Mouse (Mus musculus): ENCODE results near the gene Hdac10.

The Hdac10 gene

DNA sequence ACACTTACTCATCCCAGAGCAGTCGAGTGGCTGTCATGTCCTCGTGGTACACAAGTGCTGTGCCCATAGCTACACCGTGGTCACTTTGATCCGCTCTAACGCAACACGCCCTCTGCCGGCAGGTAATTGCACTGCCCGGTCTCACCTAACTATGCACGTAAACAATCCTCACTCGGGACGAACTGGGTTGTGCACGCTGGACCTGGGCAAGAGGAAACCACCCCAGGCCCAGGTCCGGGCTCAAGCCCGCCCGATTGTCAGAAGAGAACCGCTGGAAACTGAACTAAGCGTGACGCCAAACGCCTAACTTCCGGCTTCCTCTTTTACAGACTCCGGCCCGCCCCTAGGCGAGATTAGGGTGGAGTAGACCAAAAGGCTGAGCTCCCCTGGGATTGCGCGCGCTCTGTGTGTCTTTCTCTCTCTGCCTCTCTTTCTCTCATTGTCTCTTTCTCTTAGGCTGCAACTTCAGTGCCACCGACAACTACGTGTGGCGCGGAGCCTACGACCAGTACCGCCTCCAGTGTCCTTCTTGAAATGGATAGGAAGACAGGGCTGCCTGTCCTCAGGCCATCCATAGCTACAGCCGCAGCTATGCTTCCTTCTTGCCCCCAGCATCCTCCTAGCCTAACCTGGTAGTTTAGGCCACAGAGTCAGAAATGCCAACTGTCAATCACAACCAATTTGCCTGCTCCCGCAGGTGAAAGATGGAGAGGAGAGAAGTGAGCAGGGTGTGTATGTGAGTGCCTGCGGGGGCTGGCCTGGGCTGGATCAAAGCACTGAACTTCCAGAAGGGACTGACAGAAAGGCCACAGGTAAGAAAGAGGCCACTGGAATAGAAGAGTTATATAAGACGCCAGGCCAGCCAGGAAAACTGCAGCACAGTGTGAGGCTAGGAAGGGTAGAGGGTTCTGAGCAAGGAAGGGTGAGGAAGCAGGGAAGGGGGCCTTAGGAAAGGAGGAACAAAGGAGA lies at the start of gene Hdac10:
Hdac10 (minus strand) TSS at position 319 of the 969 bp plus-strand sequence.
- DNase-seq (ENCODE audit: low spot score): no peak

DNA sequence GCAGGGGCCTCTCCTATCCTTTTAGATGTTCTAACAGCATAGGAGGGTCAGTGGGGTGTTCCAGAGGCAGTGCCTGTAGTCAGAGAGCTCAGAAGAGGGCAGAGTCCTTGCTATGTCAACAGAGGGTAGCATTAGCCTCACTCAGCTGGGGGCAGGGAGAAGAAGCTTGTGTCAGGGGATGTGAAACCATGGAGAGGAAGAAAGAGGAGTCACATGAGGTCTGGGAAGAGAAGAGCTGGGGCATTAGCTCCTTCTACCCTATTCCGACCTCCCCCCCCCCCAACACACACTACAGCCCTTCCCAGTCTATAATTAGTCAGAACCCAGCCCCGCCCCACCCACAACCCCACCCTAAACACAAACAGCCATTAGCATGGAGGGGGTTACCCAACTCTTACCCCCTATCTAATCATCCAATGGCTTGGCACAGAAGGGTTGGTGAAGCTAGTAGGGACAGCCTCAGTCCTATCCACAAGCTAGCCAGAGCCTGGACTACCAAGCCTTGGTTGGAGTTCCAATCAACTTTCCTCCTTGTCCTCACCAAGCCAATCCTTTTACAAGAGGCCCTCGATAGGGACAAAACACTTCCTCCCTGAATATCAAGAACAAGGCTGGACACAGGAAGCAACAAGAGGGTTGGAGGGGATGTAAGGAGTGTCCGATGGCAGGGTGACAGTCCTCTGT lies 49.2 kb upstream of the Hdac10 start:
- DNase-seq (ENCODE audit: low spot score): no peak

DNA sequence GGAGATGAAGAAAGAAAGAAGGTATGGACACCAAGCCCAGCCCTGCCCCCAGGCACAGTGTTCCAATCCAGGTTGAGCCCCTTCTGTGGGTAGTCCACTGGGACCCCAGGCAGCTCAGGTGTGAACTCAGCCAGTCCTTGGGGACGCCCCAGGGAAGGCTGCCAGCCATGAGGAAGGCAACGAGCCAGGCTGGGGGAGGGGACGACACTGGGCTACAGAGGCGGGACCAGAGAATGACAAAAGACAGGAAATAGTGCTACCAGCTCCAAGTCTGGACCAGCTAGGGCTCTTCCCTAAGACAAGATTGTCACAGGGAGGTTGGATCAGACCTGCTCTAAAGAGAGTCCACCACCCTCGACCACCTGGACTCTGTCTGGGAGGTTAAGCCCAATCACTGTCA lies 48.6 kb upstream of the Hdac10 start:
- no peak for DNase-seq (ENCODE audit: low spot score)

DNA sequence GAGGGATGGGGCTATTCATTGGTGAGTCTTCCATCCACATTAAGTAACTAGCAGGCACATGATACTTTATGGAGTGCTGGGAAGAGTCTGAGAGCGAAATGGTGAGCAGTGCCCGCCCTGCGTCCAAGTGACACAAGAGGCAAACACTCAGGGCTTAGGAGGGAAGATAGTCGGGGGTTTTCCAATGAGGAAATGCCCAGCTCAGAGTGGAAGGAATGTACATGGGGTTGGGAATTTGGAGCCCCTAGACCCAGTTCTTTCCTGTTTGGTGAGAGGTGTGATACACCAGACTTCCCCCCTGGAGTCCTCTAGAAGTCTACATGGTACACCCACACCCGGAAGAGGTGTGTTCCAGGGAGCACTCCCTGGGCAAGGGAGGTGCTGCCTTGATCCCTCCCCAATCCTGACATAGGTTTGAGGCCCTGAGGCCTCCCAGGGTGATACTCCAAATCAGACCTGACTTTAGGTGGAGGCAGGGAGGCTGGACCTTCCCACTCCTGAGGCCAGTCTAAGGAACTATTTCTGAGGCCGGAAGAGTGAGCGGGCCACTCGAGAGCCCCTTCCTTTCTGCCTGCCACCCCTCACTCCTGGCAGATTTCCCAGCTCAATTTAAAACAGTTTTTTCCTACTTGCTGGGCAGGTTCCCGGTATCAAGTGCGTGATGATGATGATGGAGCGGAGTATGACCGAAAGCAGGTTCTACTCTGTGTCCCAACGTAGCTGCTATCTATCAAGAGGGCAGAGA lies 47.1 kb upstream of the Hdac10 start:
- DNase-seq (ENCODE audit: low spot score): no peak

DNA sequence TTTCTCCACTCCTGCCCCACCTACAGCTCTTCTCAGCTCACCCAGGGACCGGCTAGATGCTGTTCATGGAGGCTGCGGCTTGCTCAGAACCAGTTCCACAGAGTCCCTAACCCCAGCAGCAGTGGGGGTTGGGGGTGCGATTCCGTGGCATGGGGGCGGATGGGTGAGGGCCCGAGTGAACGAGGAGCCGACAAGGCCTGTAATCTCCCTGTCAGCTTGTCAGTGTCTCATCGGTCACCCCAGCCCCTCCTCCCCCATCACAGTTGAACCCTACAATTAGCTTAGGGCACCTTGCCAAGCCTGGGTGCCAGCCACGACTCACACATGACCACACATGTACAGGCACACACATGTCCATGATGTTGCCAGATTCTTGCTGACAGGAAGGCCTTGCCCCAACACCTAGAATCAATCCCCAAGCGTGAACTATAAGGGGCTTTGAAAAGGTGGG lies 46.4 kb upstream of the Hdac10 start:
- no peak for DNase-seq (ENCODE audit: low spot score)

DNA sequence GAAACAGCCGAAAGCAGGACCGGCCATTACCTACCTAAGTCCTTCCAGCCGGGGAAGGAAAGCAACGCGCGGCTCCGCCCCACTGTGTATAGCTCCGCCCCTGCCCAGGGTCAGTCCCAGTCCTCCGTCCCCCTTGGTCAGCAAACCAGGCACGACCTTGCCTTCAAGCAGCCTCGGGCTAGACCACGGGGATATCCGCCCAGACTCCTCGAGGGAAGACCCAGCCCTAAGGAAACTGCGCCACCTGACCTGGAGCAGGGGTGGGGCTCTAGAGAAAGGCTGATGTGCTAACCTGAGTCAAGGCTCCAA lies 45.4 kb upstream of the Hdac10 start:
- no peak for DNase-seq (ENCODE audit: low spot score)

DNA sequence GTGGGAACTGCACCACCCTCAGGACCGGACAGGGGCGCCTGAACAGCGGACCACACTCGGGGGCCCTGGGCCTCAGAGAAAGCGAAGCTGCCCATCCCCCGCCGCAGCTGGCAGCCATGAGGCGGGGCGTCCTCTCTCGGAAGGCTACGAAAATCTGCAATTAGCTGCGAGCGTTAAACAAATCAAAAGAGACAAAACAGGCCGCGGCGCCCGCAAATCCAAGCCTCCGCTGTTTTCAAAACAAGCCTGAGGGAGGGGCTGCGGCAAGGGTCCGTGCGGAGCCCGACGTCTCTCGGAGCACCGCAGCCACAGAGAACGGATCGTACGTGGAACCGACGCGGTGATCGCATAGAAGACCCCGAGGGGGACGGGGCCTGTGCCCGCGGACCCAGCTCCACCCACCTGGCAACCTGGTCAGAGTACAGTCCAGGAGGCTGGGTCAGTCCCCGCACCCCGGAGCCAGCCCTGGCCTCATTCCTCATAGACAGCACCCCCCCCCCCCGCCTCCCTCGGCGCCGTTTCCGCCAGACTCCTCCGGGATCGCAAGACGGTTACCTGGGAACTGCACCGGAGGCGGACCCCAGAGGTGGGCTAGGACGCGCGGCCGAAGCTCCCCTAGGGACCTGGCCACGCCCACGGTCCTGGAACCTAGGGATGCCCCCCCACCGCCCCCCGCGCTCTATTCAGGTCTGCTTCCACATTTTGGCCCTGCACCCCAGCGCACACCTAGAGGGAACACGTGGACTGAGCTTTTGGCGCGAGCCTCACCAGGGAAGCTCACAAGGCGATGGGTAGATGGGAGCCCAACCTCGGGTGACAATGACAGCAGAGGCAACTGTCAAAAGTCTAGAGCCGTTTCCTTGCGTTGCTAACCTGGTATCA lies 44.8 kb upstream of the Hdac10 start:
- no peak for DNase-seq (ENCODE audit: low spot score)

DNA sequence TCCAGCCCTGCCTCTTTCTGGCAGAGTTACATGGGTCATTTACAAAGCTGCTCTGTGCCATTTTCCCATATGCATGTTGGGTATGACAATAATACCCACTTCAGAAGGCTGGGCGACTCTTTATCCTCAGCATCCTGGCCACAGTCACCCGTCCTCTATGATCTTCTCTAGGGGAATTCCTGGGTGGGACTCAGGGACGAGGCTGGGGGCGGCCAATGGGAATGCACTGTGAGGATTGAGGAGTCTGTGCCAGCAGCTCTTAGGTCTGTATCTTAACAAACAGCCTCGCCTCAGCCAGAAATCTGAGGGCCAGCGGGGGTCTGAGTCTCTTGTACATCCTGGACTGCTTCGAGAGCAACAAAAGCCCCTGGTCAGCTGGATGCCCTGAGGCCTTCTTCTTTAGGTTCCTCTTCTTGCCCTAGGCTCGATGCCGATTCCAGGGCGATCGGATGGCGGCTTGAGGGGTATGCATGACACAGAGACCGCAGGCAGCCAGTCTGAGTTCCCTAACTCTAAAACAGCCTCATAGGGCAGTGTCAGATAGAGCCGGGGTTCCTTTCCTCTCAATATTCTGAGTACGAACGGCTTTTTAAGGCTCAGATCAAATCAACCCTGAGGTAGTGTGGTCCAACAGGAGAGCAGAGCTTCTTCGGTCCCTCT lies 43.9 kb upstream of the Hdac10 start:
- no peak for DNase-seq (ENCODE audit: low spot score)

DNA sequence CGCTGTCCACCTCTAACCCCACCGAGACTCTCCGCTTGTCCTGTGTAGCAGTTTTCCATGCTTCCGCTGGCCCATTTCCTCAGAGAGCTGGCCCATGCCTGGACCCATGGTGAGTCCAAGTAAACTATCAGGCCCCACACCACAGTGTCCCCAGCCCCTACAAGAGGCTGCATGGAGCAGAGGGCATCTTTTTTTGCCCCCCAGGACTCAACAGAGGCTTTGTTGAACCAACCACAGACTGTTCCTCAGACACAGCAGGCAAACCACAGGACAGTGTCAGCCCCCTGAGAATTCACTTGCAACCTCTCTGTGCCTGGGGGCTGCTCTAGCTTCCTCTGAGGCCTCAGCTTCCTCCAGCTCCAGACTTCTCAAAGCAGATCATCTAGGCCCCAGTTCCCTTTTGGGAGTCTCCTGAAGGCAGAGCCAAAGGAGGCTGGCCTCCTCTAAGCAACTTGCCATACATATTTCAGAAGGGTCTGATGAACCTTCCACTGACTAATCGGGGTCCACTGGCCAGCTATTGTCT lies 43.1 kb upstream of the Hdac10 start:
- no peak for DNase-seq (ENCODE audit: low spot score)

DNA sequence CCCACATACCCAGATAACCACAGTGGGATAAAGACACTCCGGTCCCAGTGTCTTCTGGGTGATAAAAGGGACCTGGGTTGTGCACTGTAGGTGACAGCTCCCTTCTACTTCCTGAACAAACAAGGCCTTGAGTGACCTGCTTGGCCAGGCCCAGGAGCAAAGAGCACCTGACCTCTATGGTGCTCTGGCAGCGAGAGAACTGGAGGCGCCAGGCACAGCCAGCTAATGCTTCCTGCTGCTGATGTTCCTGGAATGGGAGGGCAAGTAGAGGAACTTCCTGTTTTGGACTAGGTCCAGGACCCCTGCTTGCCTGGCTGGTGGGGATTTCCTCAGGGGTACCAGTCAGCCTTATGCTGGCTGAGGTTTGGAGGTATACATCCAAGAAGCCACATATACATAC lies 41.6 kb upstream of the Hdac10 start:
- no peak for DNase-seq (ENCODE audit: low spot score)

DNA sequence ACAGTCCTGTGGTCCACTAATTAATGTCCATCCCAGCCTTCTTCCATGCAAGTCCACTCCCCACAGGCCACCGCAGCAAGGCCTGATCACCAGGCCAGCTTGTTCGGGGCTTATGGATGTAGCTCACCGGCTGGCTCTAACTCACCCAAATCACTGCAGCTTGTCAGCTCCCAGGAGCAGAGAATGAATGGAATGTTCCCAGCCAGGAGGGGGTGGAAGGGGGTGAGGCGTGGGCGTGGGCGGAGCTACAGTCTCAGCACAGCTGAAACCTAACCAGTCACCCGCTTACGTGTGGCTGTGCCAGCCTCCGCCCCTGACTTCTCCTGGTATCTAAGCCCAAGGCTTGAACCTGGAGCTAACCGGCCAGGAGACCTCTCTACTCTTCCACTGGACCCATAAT lies 40.9 kb upstream of the Hdac10 start:
- no peak for DNase-seq (ENCODE audit: low spot score)

DNA sequence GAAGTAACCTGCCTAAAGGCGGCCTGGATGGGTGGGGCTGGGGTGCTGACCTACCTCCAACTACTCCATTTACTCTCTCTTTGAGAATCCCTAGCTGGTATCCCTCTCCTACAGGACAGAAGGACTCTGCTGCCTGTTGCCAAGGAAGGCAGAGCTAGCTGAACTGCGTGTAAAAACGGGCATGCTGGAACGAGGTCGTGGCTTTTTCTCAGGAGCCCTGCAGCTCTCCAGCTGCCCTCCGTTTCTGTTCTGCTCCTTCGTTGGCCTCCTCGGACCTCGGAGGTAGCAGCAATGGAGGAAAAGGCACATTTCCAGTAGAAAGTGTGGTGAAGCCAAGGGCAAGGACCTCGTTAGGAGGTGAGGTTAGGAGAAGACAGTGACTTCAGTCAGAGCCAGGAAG lies 40.4 kb upstream of the Hdac10 start:
- DNase-seq (ENCODE audit: low spot score): no peak

DNA sequence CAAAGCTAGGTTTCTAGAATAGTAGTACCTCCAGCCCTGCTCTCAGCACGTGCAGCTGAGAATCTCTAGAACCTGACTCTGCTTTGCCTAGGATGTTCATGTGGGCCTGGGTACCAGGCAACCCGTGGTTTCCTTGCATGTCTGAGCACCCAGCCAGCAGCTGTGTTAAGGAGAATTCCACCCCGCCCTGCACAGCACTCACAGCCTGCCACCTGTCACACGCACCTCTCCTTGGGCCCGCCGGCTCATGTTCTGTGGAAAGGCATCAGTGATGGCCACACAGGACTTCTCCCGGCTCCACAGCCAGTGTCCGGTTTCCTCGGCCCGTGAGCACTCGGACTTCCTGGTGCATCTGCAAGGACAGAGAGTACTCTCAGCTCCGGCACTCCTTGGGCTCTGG lies 37.0 kb upstream of the Hdac10 start:
- no peak for DNase-seq (ENCODE audit: low spot score)

DNA sequence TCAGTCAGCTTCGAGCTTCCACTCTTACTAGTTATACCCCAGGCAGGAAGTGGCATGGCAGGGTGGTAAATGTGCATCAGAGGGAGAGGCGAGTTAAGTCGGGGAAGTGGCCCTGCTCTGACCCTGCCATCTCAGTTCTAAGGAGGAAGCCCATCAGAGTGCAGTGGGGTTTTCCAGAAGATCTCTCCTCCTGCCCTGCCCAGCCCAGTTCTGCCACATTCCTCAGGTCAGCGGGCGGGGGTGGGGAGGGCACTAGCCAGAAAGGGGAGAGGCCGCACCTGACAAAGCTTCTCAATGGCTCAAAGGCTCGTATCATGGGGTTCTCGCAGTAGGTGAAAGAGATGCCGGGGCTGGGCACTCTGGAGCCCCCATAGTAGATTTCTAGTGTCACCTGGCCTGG lies 32.9 kb upstream of the Hdac10 start:
- no peak for DNase-seq (ENCODE audit: low spot score)

DNA sequence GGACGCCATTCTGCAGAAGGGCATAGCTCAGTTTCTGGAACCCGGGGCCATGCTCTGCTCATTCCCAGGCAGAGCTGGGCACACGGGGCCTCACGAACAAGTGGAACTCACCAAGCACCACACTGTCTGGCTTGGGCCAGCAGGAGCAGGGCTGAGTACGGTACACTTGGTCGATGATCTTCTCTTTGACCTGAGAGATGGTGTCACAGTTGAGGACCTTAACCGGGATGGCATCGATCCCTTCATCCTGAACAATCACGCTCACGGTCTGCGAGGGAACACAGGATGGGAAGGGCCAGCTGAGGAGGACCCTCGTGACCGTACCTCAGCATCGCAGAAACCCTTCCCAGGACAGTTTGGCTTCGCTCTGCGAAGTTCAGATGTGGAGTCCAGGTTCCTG lies 30.0 kb upstream of the Hdac10 start:
- DNase-seq (ENCODE audit: low spot score): no peak

DNA sequence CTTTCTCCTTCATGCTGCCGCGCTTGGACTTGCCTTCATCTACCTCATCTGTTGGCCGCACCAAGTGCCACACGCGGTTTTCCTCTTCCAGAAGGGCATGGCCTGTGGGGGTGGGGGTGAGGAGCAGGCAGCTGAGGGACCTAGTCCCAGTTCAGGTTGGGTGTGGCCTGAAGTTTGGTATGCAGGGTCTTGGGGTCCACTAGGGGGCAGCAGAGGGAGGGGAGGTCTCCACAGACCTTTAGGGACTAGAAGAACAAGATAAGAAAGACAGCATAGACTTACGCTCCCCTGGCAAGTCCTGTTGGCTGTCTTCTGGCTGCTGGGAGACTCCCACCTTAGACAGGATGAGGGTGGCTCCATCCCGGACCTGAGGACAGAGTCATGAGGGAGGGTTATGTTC lies 29.5 kb upstream of the Hdac10 start:
- no peak for DNase-seq (ENCODE audit: low spot score)

DNA sequence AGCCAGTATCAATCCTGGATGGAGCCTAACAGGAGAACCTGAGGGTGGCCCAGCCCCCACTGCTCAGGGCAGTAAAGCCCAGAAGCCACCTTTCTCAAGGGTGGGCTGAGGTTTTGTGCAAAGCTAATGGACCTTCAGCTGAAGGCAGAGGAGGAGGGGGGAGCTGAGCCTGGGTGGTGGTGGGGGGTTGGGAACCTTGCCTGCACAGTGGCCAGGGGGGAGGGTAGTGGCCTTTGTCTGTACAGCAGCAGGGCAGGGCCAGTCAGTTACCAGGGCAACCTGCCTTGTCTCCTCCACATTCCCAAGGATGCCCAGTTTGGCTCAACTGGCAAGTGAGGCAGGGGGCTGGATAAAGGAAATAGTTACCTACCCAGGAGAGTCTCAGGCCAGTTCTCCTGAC lies 23.8 kb upstream of the Hdac10 start:
- DNase-seq (ENCODE audit: low spot score): no peak

DNA sequence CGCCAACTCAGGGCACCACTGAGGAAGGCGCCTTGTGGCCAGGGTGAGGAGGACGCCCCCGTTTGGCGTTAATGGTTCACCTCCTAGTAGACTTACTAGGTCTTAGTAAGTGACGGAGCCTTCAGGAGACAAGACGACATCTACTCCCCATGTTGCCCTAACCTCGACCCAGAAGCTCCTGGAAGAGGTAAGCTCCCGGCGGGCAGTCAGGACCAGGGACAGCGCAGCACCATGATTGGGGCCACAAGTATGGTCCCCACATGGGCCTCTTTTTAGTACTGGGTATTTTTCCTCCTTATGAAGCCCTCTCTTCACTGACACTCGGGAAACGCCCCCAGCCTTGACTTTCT lies 21.5 kb upstream of the Hdac10 start:
- DNase-seq (ENCODE audit: low spot score): no peak

DNA sequence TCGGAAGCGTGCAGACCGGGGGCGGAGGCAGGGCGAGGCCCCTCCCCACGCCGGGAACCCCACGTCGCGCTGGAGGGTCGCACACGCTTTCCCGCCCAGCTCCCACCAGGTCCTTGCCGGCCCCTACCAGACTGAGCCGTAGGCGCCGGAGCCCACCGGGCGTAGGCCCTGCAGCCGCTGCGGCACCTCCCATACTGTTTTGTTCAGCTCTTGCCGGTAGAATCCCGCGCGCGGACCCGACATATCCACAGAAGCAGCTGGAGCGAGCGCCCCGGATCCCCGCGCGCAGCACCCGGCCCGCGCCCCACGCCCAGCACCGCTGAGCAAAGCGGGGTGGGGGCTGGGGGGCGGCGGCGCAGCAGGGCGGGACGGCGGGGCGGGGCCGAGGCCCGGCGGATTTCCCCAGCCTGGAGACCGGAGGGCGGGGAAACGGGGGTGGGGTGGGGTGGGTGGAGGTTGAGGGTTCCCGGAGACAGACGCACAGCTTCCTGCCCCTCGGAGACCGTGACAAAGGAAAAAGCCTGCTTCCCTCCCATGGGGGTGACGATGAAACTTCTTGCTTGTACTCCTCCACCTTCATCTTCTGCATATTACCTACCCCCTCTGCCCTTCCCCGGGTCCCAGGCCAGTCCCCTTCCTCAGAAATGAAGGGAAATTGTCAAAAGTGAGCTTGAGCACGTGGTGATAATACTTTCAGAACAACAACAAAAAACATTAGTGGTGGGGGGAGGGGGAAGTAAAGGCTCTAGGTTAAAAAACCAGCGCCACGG lies 21.0 kb upstream of the Hdac10 start, which contains the start of gene Mapk11:
Mapk11 (minus strand) TSS at position 358 of the 770 bp plus-strand sequence.
- DNase-seq (ENCODE audit: low spot score): no peak
